9 mouse cellular contexts compared by ENCODE assay signal in the genomic region with DNA sequence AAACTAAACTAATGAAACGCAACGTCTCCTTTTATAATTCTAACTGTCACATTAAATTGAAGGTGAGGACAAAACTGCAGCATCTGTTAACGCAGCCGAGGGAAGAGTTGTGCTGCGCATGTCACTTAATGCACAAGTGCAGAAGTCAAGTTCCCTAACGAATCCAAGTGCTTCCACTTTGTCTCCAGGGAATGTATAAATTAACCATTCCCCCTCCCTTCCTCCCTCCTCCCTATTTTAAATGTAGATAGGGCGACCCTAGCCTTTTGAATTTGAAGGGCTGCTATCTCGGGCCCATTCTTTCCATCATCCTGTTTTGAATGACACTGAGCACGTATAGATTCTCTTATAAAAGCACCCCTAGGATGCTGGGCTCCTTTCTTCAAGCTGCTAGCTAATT. TPM values are rescaled to one million over a fixed set of nuclear protein-coding genes. Genes with fewer than 3 reads are reported as not detected.
DNase-seq lines count a peak whose midpoint lies in the region; ATAC-seq and TF ChIP-seq lines count a peak whose summit lies in the region.
"Had no signal": no experiment of that assay in that cellular context is flagged by ENCODE, and none has a peak within 500 bp of the region (broad histone marks: within the 10 kb centered on the region; RNA-seq: fewer than 3 reads in every experiment).

No protein-coding gene starts in this region.

- peaks cover 25% of the 10 kb centered on the region for H3K4me1 ChIP-seq in kidney, embryonic 16.5 days (ENCODE audit: insufficient read depth, low read length)
- peaks cover 4% of the 10 kb centered on the region; the same call in 1 of the 2 replicates for H3K4me1 ChIP-seq in cortical plate, adult 2 months (ENCODE audit: control insufficient read depth, insufficient read depth, low read length)
- H3K4me1 ChIP-seq in hindbrain, embryonic 16.5 days (ENCODE audit: control insufficient read depth, insufficient read depth, low read depth, low read length) = peaks cover 22% of the 10 kb centered on the region

- ATAC-seq in kidney, embryonic 16.5 days (ENCODE audit: low FRiP score, low TSS enrichment) = no peak
- ATAC-seq in hindbrain, embryonic 16.5 days = no peak
- ATAC-seq: Patski had no signal

- H3K9me3 ChIP-seq in kidney, embryonic 16.5 days (ENCODE audit: low read length) = no peaks in the 10 kb centered on the region
- no peaks in the 10 kb centered on the region for H3K9me3 ChIP-seq in hindbrain, embryonic 16.5 days (ENCODE audit: control insufficient read depth, low read length)

- no peak overlapping the region for H3ac ChIP-seq in myocyte (ENCODE audit: control insufficient read depth, insufficient read length)

- 10% methylated on average over 9 of the region's 9 CpGs for WGBS in kidney, embryonic 16.5 days
- 6% methylated on average over 9 of the region's 9 CpGs for WGBS in hindbrain, embryonic 16.5 days

- H3K9ac ChIP-seq in kidney, embryonic 16.5 days (replicated peaks; ENCODE audit: low read length) = peak overlapping the region; percentile 98
- H3K9ac ChIP-seq in hindbrain, embryonic 16.5 days (ENCODE audit: low read depth, low read length) = peak overlapping the region; percentile 89; the same call in 1 of the 2 replicates

- TF ChIP-seq POLR2A in cortical plate, adult 2 months (IDR thresholded peaks at IDR 0.05; ENCODE audit: extremely low read depth, insufficient read depth, low read length) = no peak
- no peak for TF ChIP-seq POLR2A in myocyte (IDR thresholded peaks at IDR 0.05; ENCODE audit: insufficient read length, low read depth)

- H3K27ac ChIP-seq in kidney, embryonic 16.5 days (ENCODE audit: low read length) = peak overlapping the region; percentile 98
- no peak overlapping the region for H3K27ac ChIP-seq in cortical plate, adult 2 months (ENCODE audit: insufficient read depth, low read length)
- peak overlapping the region; percentile 31; the same call in 1 of the 2 replicates for H3K27ac ChIP-seq in hindbrain, embryonic 16.5 days (ENCODE audit: low read depth, low read length)

- no peaks in the 10 kb centered on the region for H3K36me3 ChIP-seq in kidney, embryonic 16.5 days (ENCODE audit: insufficient read depth, low read length)
- no peaks in the 10 kb centered on the region for H3K36me3 ChIP-seq in hindbrain, embryonic 16.5 days (ENCODE audit: control insufficient read depth, insufficient read depth, low read length)
- H3K36me3 ChIP-seq in myocyte (ENCODE audit: control insufficient read depth, insufficient read depth) = no peaks in the 10 kb centered on the region

- H3K79me2 ChIP-seq in myocyte (ENCODE audit: control insufficient read depth, insufficient read depth) = peaks cover 17% of the 10 kb centered on the region

- H3K4me2 ChIP-seq in kidney, embryonic 16.5 days (replicated peaks; ENCODE audit: low read depth, low read length) = peak overlapping the region; percentile 88
- peak overlapping the region; percentile 99 for H3K4me2 ChIP-seq in hindbrain, embryonic 16.5 days (ENCODE audit: low read length)
- peak overlapping the region; percentile 69 for H3K4me2 ChIP-seq in myocyte (ENCODE audit: low read depth)

- peak overlapping the region; percentile 80 for H3K4me3 ChIP-seq in kidney, embryonic 16.5 days (ENCODE audit: low read length)
- H3K4me3 ChIP-seq in cortical plate, adult 2 months (ENCODE audit: insufficient read depth, low read length) = peak overlapping the region; percentile 53
- H3K4me3 ChIP-seq in hindbrain, embryonic 16.5 days (ENCODE audit: low read length) = peak overlapping the region; percentile 86
- peak overlapping the region; percentile 44 for H3K4me3 ChIP-seq in myocyte

- H3K27me3 ChIP-seq in kidney, embryonic 16.5 days (ENCODE audit: insufficient read depth, low read length) = no peaks in the 10 kb centered on the region
- no peaks in the 10 kb centered on the region for H3K27me3 ChIP-seq in hindbrain, embryonic 16.5 days (replicated peaks; ENCODE audit: control insufficient read depth, insufficient read depth, low read length)
- no peaks in the 10 kb centered on the region for H3K27me3 ChIP-seq in myocyte (ENCODE audit: control insufficient read depth, insufficient read depth, insufficient read length)
- H3K27me3 ChIP-seq: Patski had no signal

- no peak for DNase-seq in kidney, postnatal 14 days
- DNase-seq in ovary, postnatal 36 days (ENCODE audit: low spot score) = no peak
- no peak for DNase-seq in adrenal gland, postnatal 10 days
- DNase-seq in thymus, postnatal 4 days = no peak

- TF ChIP-seq CTCF in cortical plate, adult 2 months (IDR thresholded peaks at IDR 0.05; ENCODE audit: extremely low read depth, insufficient read depth, low read length) = no peak

TF ChIP-seq in myocyte, 11 proteins besides CTCF, POLR2A, EP300 and RAD21:
- no peak for TF ChIP-seq USF1 (IDR thresholded peaks at IDR 0.05; ENCODE audit: low read depth)
- no peak for TF ChIP-seq TCF12 (IDR thresholded peaks at IDR 0.05; ENCODE audit: insufficient read depth, poor library complexity, severe bottlenecking)
- no peak for TF ChIP-seq E2F4 (IDR thresholded peaks at IDR 0.05; ENCODE audit: insufficient read depth)
- TF ChIP-seq POLR2AphosphoS2 (IDR thresholded peaks at IDR 0.05; ENCODE audit: insufficient read length, low read depth) = no peak
- TF ChIP-seq REST (IDR thresholded peaks at IDR 0.05; ENCODE audit: insufficient read depth, insufficient read length) = no peak
- TF ChIP-seq SRF (IDR thresholded peaks at IDR 0.05; ENCODE audit: control insufficient read depth, insufficient read length, low read depth) = no peak
- TF ChIP-seq MYOG (IDR thresholded peaks at IDR 0.05; ENCODE audit: control insufficient read depth in 1 of 3, insufficient read depth in 1 of 3, insufficient read length in 2 of 3, low read depth in 2 of 3) = no peak
- TF ChIP-seq MAX (IDR thresholded peaks at IDR 0.05; ENCODE audit: low read depth) = no peak
- TF ChIP-seq MYOD1 (IDR thresholded peaks at IDR 0.05; ENCODE audit: control insufficient read depth in 1 of 3, insufficient read length in 2 of 3, low read depth in 2 of 3) = no peak
- no peak for TF ChIP-seq CEBPB (IDR thresholded peaks at IDR 0.05; ENCODE audit: insufficient read depth, poor library complexity, severe bottlenecking)
- TF ChIP-seq TCF3 (IDR thresholded peaks at IDR 0.05; ENCODE audit: insufficient read length, low read depth) = no peak

RNA-seq across cellular contexts. Expression of gene Bend3, which starts 1.2 kb away (rescaled TPM):
- 4.1 and 6.8 TPM in 2 replicates for polyA plus RNA-seq in kidney, embryonic 16.5 days (2015; fragmentation: Nextera tagmentation; extraction: Ambion mirVana)
- 4.3 and 5.1 TPM in 2 replicates for polyA plus RNA-seq in cortical plate, adult 2 months (2012; rRNA removed)
- 1.6 and 3.3 TPM in 2 replicates for polyA plus RNA-seq in hindbrain, embryonic 16.5 days (2015; fragmentation: Nextera tagmentation; extraction: Ambion mirVana)
- polyA plus RNA-seq in myocyte (2012; fragmentation: generic; extraction: Trizol) = 3.0 TPM
- 1 to 10 TPM; 7.8 to 10.0 TPM for total RNA-seq in adrenal gland, postnatal 10 days (2021)

RNA-seq across cellular contexts. Expression of gene Gm9803, which starts 46.4 kb away (rescaled TPM):
- 13.8 and 28.9 TPM in 2 replicates for polyA plus RNA-seq in kidney, embryonic 16.5 days (2015; fragmentation: Nextera tagmentation; extraction: Ambion mirVana)
- 24.8 and 26.6 TPM in 2 replicates for polyA plus RNA-seq in cortical plate, adult 2 months (2012; rRNA removed)
- polyA plus RNA-seq in hindbrain, embryonic 16.5 days (2015; fragmentation: Nextera tagmentation; extraction: Ambion mirVana) = 15.2 and 49.0 TPM in 2 replicates
- 11.3 TPM for polyA plus RNA-seq in myocyte (2012; fragmentation: generic; extraction: Trizol)
- 10 to 100 TPM; 18.7 to 26.3 TPM for total RNA-seq in adrenal gland, postnatal 10 days (2021)
